8 mouse cellular contexts compared by ENCODE assay signal in the genomic region with DNA sequence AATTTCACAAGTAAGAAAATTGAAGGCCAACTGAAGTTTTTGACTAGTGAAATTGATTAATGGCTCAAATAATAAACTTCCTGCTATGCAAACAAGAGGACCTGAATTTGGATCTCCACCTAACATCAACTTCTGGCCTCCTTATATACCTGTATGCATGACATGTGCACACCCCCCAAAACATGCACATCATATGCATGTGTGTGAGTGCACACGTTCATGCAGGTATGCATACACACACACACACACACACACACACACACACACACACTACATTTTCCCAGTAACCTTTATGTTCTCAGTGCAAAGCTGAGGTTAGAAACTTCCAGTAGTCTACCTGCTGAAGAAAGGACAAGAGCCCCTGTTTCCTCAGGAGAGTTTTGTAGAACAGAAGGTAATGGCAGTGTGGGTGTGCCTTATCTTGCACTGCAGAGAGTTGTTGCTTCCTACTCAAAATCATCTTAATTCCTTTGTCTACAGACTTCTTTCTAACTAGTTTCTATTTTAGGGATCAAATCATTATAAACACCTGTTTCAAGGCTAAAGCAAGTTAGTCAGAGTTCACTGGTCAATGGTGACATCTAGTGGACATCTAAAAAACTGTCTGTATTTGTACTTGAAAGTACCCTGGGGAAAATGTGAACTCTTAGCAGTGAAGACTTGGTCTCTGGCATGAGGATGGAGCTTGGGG.
DNase-seq lines count a peak whose midpoint lies in the region; ATAC-seq lines count a peak whose summit lies in the region.

No protein-coding gene starts in this region.

- H3K4me3 ChIP-seq in midbrain, embryonic 15.5 days: no peak overlapping the region

- H3K4me1 ChIP-seq in midbrain, embryonic 15.5 days: 0 out of 2 replicates have a peak, but pooled peaks cover 2% of the 10 kb centered on the region

- no peaks in the 10 kb centered on the region for H3K36me3 ChIP-seq in midbrain, embryonic 15.5 days (replicated peaks)

- no peaks in the 10 kb centered on the region for H3K27me3 ChIP-seq in midbrain, embryonic 15.5 days (replicated peaks)

- no peak overlapping the region for H3K4me2 ChIP-seq in midbrain, embryonic 15.5 days

- WGBS in midbrain, embryonic 15.5 days: 100% methylated on average over 1 of the region's 1 CpGs

- no peaks in the 10 kb centered on the region for H3K9me3 ChIP-seq in midbrain, embryonic 15.5 days

- ATAC-seq in granulocyte monocyte progenitor cell, adult 5-6 weeks (replicated peaks; ENCODE audit: poor library complexity, severe bottlenecking): peak; percentile 63
- ATAC-seq in midbrain, embryonic 15.5 days (replicated peaks): peak; percentile 62

- no peak overlapping the region for H3K9ac ChIP-seq in midbrain, embryonic 15.5 days

- H3K27ac ChIP-seq in midbrain, embryonic 15.5 days: no peak overlapping the region

- DNase-seq in heart, adult 8-10 months (ENCODE audit: low spot score): peak; percentile 8
- no peak for DNase-seq in heart, adult 11 months
- DNase-seq in 3T3-L1 (ENCODE audit: low read depth, low spot score): peak; percentile 77
- DNase-seq in brain, embryonic 18.5 days (ENCODE audit: low read depth, low spot score): peak; percentile 71
- no peak for DNase-seq in frontal cortex, postnatal 14 days (ENCODE audit: low spot score in 2 of 2)
- no peak for DNase-seq in thymus, postnatal 14 days

Comparison
In these comparisons a context has a peak if more than half of its experiments do, and no peak if none do; other contexts are left out.
1. DNase-seq: peak in heart, adult 8-10 months (single experiment), 3T3-L1 (single experiment) and brain, embryonic 18.5 days (single experiment); none in heart, adult 11 months (single experiment), frontal cortex, postnatal 14 days (0 of 2) and thymus, postnatal 14 days (single experiment).